8 mouse cellular contexts compared by ENCODE assay signal in the genomic region with DNA sequence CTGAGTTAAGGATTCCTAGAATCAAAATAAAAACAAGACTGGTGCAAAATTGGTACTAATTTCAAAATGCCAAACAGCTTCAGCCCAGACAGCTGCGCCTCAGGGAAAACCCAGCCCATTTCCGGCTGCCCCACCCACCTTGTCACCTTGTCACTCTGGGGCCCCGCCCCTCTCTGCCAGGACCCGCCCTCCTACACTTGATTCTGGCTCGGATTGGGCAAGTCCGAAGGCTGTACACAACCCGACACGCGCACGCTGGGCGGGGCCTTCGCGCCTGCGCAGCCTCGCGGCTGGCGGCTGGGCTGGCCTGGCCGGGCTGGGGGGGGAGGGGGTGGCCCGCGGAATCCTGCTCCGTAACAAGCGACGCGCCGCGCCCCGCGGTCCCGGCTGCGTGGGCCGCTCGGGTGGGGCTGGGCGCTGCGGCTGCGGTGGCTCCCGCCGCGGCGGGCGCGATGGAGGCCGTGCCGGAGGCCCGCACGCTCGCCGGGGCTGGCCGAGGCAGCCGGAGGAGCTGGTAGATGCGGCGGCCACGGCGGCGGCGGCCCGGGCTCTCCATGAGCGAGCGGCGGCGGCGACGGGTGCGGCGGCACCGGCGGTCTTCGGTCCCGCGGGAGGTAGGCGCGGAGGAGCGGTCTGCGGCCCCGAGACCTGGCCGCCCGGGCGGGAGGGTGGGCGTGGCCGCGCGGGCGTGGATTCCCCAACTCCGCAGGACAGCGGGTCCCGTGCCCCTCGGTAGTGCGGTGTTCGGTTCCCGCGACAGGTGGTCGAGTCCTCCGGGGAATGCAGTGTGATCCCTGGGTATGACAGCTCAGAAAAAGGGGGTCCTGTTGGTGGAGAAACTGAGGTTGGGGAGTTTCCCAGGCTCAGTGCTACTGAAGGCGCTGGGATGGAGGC. TPM values are rescaled to one million over a fixed set of nuclear protein-coding genes. Genes with fewer than 3 reads are reported as not detected.
DNase-seq lines count a peak whose midpoint lies in the region; ATAC-seq and TF ChIP-seq lines count a peak whose summit lies in the region.

A gene (plus strand): TSS at position 329 of the 894 bp plus-strand sequence.

- peak within 1 kb of the TSS; percentile 94 for H3K4me3 ChIP-seq in bone marrow macrophage, adult 2 months (ENCODE audit: insufficient read depth, low read length)
- peak within 1 kb of the TSS; percentile 60 for H3K4me3 ChIP-seq in embryonic fibroblast, embryonic 13.5 days (ENCODE audit: insufficient read depth, low read length)
- peak within 1 kb of the TSS; percentile 71 for H3K4me3 ChIP-seq in kidney, embryonic 14.5 days (ENCODE audit: low read length)
- peak within 1 kb of the TSS; percentile 83 for H3K4me3 ChIP-seq in limb, embryonic 15.5 days

- ATAC-seq in kidney, embryonic 14.5 days (ENCODE audit: low FRiP score, low TSS enrichment): peak; percentile 100
- peak; percentile 100 for ATAC-seq in limb, embryonic 15.5 days (ENCODE audit: insufficient number of reproducible peaks, low FRiP score, low TSS enrichment, low read depth)

- no peak for TF ChIP-seq CTCF in bone marrow macrophage, adult 2 months (IDR thresholded peaks at IDR 0.05; ENCODE audit: low read depth, low read length)
- no peak for TF ChIP-seq CTCF in embryonic fibroblast, embryonic 13.5 days (IDR thresholded peaks at IDR 0.05; ENCODE audit: borderline replicate concordance, insufficient read depth, low read length)

- H3K9ac ChIP-seq in kidney, embryonic 14.5 days (ENCODE audit: low read depth, low read length): peak within 1 kb of the TSS; percentile 82
- H3K9ac ChIP-seq in limb, embryonic 15.5 days: peak within 1 kb of the TSS; percentile 88

- H3K27me3 ChIP-seq in kidney, embryonic 14.5 days (ENCODE audit: control insufficient read depth, insufficient read depth, low read length): no peaks in the 10 kb centered on the region
- no peaks in the 10 kb centered on the region for H3K27me3 ChIP-seq in limb, embryonic 15.5 days

- no peaks in the 10 kb centered on the region for H3K9me3 ChIP-seq in kidney, embryonic 14.5 days (ENCODE audit: control insufficient read depth, low read length)
- no peaks in the 10 kb centered on the region for H3K9me3 ChIP-seq in limb, embryonic 15.5 days

- H3K27ac ChIP-seq in bone marrow macrophage, adult 2 months (ENCODE audit: insufficient read depth, low read depth, low read length): no peak within 1 kb of the TSS
- H3K27ac ChIP-seq in embryonic fibroblast, embryonic 13.5 days (ENCODE audit: insufficient read depth, low read length): no peak within 1 kb of the TSS
- H3K27ac ChIP-seq in kidney, embryonic 14.5 days (ENCODE audit: low read depth, low read length): no peak within 1 kb of the TSS
- H3K27ac ChIP-seq in limb, embryonic 15.5 days: peak within 1 kb of the TSS; percentile 78

- H3K36me3 ChIP-seq in kidney, embryonic 14.5 days (ENCODE audit: control insufficient read depth, insufficient read depth, low read length): no peaks in the 10 kb centered on the region
- no peaks in the 10 kb centered on the region for H3K36me3 ChIP-seq in limb, embryonic 15.5 days

- TF ChIP-seq POLR2A in bone marrow macrophage, adult 2 months (IDR thresholded peaks at IDR 0.05; ENCODE audit: borderline replicate concordance, low read depth, low read length): no peak
- peak; percentile 52; the same call in 1 of the 2 replicates for TF ChIP-seq POLR2A in embryonic fibroblast, embryonic 13.5 days (IDR thresholded peaks at IDR 0.05; ENCODE audit: low read depth, low read length)

- WGBS in kidney, embryonic 14.5 days: 0% methylated on average over 45 of the region's 93 CpGs
- under 1% methylated on average over 69 of the region's 93 CpGs for WGBS in limb, embryonic 15.5 days

- H3K4me1 ChIP-seq in bone marrow macrophage, adult 2 months (ENCODE audit: control insufficient read depth, insufficient read depth, low read length): no peaks in the 10 kb centered on the region
- no peaks in the 10 kb centered on the region for H3K4me1 ChIP-seq in embryonic fibroblast, embryonic 13.5 days (ENCODE audit: control insufficient read depth, insufficient read depth, low read length)
- H3K4me1 ChIP-seq in kidney, embryonic 14.5 days (ENCODE audit: control insufficient read depth, insufficient read depth, low read length): no peaks in the 10 kb centered on the region
- H3K4me1 ChIP-seq in limb, embryonic 15.5 days: 0 out of 2 replicates have a peak, but pooled peaks cover 2% of the 10 kb centered on the region

- H3K4me2 ChIP-seq in kidney, embryonic 14.5 days (replicated peaks; ENCODE audit: low read depth, low read length): peak within 1 kb of the TSS; percentile 78
- peak within 1 kb of the TSS; percentile 73 for H3K4me2 ChIP-seq in limb, embryonic 15.5 days

- peak; percentile 98 for DNase-seq in A20 (ENCODE audit: low read depth, low spot score)
- peak; percentile 95 to 96 for DNase-seq in heart, adult 9 months (ENCODE audit: low spot score in 2 of 2)
- peak; percentile 73 to 80 for DNase-seq in monocyte, adult 2 months (ENCODE audit: low read depth in 1 of 2, low spot score in 2 of 2)
- DNase-seq in spleen, postnatal 36 days (ENCODE audit: low spot score in 2 of 2): peak; percentile 94 to 95

RNA-seq across cellular contexts. Expression of the gene that starts here (rescaled TPM):
- polyA plus RNA-seq in bone marrow macrophage, adult 2 months (2012; ENCODE audit: insufficient read depth, insufficient read length, missing spikeins): 1.4 and 1.6 TPM in 2 replicates
- polyA plus RNA-seq in embryonic fibroblast, embryonic 13.5 days (2011; ENCODE audit: insufficient read length, low read depth, missing spikeins): 4.8 and 5.6 TPM in 2 replicates
- 2.9 and 4.8 TPM in 2 replicates for polyA plus RNA-seq in kidney, embryonic 14.5 days (2014; fragmentation: Nextera tagmentation; extraction: Ambion mirVana)
- 2.0 and 3.1 TPM in 2 replicates for polyA plus RNA-seq in limb, embryonic 15.5 days (2015; fragmentation: Nextera tagmentation; extraction: Ambion mirVana)
